Mouse (Mus musculus) neural tube, embryonic 10.5 days (tissue): ENCODE measurements around the gene Pcsk6.
A peak's percentile ranks its signal among the peaks of the same experiment; 100 is the strongest.

Experiments used
- DNase-seq: peaks from one replicate; pipeline ENCODE4 v3.0.0-alpha.2; 2017; ENCODE audit warnings: low spot score; ENCODE audit errors: extremely low spot score

Pcsk6 gene

DNA sequence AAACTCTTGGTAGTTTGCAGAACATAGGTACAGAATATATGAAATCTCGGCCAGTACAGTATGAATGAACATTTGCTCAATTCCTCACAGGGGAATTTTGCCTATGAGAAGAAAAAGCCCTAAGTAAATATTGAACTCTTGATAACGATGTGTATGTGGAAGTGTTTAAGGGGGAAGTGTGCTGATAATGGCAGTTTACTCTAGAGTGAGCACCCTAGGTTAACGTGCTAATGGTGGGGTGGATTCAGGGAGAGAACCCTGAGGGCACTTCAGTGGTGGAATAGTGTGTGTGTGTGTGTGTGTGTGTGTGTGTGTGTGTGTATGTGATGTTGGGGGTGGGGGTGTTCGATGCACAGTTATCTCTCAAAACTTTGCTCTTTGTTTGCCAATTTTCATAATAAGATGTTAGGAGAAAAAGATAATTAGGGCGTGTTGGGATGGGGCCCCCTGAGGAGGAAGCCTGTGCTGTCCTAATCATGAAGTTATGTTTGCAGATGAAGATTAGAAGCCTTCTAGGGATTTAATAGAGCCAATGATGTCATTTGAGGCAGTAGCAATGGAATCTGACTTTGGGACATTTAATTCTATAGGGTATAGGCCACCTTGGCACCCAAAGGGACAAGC, 19.2 kb downstream of the Pcsk6 start:
- DNase-seq = no peak

DNA sequence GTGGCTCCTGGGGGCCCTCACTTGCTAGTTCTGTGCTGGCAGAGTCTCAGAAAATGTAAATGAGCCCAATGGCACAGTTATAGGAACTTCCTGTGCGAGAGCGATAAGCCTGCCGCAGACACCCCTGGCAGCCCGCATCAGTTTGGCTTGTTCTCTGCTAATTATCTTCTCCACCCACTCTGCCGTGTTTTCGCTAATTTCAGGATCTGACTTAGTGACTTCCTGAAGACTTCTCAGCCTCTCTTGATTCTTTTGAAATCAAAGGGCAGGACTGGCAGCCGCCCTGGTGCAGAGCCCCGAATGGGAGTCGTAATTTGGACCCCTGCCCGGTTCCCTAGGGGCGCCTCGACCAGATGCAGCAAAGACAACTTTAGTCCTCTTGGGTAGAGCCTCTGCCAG, 19.8 kb downstream of the Pcsk6 start:
- no peak for DNase-seq

DNA sequence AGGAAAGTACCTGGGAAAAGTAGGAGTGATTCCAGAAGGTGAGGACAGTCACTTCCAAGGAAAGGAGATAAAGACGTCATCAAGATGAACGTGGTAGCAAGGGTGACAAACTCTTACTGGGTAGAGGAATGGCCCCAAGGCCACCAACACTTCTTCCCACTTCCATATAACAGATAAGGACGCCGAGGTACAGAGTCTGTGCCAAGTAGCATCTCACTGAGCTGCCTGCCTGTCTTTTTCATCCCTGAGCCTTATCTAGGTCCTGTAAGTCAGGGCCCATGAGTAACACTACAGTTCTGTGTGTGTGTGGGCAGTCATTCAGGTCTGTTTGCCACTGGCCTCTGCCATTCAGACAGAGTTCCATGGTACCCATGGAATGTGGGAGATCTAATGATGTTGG, 23.4 kb downstream of the Pcsk6 start:
- no peak for DNase-seq

DNA sequence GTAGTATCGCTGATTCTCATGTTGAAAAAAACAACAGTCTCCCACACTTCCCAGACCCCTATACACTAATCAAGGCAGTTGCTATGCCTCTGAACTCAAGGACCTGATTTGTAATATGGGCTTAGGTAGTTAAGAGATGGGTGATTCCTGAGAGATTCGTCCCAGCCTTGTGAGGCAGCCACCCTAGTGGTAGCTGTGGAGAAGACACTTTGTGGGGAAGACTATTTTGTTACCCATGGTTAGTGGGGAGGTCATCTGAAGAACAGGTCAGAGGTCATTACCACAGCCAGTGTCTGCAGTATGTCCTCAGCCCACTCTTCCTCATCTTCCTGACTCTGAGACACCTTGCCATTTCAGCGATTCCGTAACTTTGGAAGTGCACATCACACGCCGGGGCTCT, 24.3 kb downstream of the Pcsk6 start:
- no peak for DNase-seq

DNA sequence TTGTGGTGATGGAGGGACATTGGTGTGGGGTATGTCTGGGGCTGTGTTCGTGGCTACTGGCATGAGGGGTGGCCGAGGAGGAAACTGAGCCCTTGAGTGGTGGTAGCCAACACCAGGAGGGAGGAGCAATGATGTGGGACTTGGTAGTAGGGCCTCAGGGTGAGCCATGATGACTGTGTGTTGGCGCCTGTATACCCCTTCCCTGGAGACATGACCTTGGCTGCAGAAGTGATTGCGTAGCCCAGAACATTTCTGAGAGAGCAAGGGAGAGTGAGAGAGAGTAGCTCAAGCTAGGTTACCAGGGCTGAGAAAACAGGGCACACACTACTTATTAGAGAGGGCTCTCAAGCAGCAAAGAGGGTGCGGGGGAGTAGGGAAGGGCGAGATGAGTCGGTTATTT, 30.3 kb downstream of the Pcsk6 start:
- no peak for DNase-seq

DNA sequence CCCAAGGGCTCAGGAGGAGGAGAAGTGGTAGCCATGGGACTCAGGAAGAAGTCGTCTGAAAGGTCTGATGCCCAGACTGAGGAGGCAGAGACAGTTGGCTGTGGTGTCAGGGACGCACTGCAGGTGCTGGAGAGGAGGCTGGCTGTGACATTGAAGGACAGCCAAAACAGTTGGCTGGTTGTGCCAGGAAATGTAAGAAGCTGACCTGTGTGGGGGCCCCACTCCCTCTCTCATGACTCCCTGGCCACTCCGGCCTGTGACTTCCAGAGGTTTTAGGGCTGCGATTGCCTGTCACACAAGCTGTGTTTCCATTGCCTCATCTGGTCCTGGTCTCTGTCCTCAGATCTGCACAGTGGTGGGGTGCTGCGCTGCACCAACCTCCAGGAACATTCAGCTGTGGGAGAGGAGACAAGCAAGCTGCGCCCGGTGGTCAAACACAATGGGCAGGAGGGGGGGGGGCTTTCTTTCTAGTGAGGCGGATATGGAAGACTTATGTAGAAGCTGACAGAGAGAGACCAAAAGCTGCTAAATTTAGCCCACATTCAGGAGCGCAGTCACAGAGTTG, 30.8 kb downstream of the Pcsk6 start:
- DNase-seq = no peak

DNA sequence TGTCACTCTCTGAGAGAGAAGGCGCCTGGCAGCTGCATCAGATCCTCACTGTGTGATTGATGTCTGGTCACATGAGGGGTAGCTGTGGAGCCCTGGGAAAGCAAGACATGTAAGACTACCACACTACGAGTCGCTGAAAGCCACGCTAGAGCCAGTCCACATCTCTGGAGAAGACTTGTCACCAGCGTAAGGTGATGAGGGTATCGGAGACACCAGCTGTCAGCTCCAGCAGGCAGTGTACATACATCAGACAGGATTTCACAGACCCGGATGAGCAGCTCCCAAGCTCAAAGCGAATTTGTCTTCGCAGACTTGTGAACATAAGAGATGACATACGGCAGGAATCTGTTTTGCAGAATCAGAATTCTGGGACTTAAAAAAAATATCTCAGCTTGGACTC, 32.0 kb downstream of the Pcsk6 start:
- DNase-seq = no peak

DNA sequence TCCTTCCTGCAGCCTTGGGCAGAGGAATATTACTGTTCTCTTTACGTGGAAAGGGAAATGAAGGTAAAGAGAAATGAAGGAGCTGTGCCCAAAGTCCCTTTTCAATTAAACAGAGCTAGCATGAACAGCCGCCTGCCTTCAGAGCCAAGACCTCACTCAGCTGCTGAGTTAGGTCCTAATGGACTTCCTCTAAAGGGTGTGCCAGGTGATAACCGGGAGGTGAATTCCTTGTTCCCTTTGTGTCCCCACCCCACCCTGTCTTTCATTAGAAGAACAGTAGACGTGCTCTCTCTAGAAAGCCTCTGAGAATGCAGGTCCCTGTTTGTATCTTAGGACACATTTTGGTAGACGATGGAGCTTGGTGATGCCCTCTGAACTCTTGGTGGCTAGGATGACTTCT, 33.7 kb downstream of the Pcsk6 start:
- DNase-seq = no peak

DNA sequence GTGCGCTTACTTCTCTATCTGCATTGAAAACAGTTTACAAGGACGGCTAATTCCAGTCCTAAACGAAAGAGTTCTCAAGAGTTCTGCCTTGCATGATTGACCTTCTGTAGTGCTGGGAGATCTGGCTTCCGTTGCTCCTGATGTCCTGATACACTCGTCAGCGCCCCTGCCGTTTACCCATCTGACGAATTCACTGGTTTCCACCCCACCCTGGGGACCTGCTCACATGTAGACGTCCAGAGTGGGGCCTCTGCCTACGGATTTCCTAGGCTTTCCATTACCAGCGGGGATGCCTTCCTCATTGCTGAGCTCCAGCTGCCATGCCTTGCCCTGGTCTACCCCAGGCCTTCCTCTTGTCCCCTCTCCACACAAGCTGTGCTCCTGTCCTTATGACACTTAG, 39.7 kb downstream of the Pcsk6 start:
- no peak for DNase-seq

DNA sequence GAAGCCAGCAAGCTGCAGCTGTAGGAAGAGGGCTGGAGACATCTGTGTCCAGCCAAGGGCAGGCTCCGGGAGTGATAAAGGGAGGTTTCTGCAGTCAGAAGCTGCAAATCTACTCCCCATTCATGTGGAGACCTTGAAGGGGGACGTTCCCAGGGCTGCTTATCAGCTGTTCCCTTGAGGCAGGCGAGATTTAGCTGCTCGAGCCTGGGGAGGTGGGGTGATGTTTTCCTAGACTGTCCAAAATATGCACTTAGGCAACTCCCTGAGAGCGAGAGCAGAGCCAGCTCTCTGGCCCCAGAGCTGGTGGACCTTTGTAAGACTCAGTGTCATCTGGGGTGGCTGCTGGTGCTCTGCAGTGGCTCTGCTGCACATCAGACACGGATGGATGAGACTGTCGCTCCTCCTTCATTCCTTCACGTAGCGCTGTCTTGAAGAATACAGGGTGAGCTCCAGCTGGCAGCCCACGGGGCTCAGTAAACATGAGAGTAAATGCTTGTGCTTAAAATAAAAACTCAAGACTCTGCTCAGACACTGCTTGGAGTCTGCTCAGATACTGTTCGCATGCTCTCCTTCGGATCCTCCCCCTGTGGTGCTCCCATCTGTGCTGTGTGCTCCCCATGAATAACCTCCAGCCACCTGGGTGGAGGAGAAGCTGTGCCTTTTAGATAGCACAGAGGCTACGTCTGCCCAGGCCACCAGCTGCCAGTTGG, 41.1 kb downstream of the Pcsk6 start:
- DNase-seq = peak; percentile 23

DNA sequence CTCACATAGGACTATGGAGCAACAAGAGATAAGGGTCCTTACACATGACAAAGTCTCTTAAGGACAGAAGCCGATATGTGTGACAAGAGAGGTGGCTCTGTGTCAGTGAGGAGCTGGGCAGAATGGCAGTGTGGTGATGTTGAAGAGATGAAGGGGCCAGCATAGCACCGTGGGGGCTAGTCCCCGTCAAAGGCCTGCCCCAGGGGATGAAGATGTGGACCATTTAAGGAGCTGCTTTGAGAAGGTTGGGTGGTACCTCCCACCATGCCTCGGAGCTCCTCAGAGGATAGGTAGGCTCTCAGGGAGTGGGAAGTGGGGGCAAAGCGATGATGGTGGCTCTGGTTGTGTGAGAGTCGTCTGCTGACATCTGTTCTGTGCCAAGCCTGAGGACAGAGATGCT, 41.9 kb downstream of the Pcsk6 start:
- no peak for DNase-seq

DNA sequence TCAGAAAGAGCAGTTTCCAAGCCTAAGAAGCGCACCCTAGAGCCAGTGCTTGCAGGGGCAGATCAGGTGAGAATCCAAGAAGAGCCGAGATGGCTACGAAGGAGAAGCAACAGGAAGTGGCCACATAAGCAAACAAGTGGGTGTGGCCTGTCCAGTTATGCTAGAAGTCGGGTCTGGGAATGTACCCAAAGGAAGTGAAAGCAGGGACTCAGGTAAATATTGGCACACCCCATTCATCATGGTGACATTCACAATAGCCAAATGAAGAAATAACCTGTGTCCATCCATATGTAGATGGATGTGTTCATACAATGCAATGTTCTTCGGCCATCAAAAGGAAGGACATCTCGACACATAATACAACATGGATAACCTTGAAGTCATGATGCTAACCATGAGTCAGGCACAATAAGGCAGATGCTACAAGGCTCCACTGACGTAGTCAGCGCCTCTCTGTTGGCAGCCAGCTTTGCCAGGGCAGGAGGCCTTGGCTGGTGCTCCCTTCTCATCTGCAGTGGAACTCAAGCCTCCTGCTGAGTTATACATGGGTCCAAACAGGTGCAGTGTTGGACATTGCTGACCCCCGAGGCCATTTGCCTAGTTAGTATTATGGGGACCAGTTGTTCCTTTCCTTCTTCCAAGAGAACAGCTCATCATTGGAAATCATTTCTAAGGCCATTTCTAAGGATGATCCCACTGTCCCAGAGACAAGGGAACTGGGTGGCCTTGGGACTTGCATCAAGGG, 45.2 kb downstream of the Pcsk6 start:
- DNase-seq = no peak

DNA sequence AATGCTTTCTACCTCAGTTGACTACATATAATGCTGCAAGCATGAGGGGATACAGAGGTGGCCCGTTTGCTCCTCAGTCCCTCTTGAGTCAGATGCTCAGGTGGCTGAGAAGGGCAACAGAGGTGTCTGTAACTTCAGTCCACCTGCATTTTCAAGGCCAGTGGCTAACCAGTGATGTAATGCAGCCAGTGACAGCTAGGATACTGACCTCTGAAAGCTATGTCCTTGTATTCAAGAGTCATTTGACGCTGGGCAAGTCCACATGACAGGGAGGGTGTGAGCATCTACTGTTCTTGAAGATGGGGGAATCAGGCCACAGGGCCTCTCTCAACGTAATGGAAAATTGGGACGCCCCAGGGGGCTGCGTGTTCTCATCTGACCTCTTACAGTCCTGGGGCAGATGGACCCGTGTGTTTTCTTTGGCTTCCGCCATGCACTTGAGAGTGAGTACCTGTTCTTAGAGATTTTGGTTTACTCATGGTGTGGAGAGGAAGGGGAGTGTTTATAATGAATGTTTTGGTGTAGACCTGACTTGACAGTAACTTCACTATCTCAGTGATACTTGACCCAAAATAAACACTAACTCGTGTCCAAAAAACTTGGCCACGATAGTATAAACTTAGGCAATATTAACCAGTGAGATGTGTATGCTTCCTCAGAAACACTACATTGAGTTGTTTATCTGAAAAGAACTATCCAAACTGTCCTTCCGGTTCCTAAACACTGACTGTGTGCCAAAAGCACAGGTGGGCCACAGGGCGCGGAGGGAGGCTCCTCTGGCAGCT, 48.0 kb downstream of the Pcsk6 start:
- DNase-seq = no peak

DNA sequence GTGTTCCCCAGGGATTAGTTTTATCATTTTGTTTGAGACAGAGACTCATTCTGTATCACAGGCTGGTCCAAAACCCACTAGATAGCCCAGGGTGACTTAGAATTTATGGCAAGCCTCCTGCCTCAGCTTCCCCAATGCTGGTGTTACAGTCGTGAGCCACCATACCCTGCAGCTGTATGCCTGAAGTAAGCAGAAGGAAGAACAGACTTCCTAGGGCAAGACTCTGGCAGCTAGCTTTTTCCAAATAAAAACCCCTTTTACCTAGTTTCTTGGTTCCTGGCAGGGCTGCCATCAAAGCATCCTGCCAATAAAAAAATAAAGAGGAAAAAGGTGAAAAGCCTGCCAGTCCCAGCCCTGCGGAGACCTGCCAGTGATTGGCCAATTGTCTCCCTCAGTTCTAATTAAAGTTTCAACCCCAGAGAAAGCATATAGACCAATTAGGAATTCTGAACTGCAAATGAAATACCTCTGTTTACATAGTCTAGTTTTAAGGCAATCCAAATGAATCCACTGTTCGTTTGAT, 51.6 kb downstream of the Pcsk6 start:
- DNase-seq = no peak

DNA sequence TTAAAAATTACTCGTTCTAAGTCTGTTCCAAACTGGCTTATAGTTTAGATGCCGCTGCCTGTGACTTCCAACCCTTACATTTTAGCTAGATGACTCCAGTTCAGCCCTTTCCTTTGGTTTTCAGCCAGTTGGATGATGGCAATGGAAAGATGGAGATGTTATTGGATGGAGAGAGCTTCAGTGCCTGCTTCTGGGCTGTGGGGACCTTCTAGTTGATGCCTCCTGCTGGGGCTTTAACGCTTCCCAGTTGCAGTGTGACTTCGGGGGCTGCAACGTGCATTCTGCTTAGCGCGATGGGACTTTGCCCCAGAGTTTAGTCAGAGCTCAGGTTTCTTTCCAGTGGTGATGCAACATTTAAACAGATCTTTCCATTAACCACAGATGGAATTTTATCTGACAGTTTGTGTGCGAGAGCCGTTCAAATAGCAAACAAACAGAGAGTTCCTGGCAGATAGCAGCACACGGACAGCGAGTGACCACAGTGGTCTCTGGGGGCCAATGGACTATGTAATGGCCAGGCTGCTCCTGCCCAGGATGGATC, 53.3 kb downstream of the Pcsk6 start:
- DNase-seq = no peak

DNA sequence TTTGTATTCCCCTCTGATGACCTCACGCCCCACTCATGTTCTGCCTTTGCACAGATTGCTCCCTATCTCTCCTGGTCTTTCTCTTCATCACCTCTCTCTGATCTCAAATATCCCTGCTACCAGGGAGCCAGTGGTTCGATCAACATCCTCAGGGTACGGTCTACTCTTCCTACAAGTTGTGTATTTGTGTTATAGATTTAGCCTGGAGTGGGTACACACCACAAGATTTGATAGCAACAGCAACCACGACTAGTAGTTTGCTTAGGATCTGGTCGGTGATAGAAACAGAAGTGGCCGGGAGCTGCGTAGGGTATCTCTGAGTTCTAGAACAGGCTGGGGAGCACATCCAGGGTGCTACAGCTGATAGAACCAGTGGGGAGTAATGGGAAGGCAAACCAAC, 54.3 kb downstream of the Pcsk6 start:
- no peak for DNase-seq

DNA sequence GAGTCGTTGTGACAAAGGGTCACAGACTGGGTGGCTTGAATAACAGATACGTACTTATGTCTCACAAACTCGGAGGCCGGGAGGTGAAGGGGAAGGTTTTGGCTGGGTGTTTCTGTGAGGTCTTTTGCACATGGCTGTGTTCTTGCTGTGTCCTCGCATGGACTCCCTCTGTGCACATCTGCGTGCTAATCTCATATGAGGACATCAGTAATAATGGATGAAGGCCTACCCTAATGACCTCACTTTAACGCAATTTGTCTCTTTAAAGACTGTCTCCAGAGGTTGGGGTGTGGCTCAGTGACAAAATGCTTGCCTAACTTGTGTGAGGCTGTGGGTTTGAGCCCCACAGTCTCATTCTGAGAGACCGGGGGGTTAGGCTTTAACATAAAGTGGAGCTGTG, 55.0 kb downstream of the Pcsk6 start:
- DNase-seq = no peak

DNA sequence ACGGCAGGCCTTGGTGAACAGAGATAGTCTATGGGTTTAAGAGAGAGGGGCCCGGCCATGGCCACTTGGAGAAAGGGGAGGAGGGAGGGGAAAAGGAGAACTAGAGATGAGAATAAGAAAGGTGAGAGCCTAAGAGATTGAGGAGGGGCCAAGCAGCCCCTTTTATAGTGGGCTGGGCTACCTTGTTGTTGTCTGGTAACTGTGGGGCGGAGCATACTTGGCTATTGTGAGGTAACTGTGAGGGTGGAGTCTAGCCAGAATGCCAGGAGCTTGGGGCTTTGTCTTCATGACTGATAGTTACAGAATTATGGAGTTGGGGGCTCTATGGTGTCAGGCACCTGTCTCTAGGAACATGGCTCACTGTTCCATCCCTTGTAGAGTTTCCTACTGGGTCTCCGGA, 56.9 kb downstream of the Pcsk6 start:
- no peak for DNase-seq

DNA sequence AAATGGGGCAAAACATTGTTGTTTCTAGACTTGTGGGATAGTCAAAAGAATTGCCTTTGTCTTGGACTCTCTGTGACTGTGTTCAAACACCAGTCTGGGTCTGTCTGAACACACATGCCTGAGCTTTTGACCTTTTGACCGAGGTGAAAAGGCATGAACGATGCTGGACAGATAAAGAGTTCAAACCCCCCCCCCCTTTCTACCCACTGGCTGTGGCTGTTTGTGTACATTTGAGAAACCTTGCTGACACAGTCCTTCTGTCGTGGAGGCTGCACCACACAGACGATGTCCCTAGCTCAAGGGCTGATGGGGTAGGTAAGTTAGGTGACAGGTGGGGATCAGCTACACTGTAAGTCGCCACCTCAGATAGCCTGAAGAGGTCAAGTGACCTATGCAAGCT, 67.9 kb downstream of the Pcsk6 start:
- DNase-seq = peak; percentile 19

DNA sequence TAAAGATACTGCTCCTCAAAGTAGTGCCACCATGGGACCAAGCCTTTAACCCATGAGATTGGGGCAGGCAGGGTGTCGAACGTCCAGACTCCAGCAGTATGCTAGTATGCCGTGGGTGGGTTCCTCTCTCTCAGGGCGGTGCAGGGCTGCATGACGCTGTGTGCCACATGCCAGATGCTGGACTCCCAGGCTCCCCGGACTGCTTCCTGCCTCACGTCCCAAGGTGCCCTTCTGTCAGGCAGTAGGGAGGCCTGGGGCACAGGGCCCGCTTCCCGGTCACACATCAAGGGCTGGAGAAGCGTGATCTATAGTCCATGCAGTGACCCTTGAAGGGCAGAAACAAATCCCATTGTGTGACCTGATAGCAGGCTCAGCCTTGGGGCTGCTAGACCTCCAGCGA, 68.9 kb downstream of the Pcsk6 start:
- DNase-seq = peak; percentile 61
